Mouse (Mus musculus): ENCODE measurements around the gene Trim24.

DNA sequence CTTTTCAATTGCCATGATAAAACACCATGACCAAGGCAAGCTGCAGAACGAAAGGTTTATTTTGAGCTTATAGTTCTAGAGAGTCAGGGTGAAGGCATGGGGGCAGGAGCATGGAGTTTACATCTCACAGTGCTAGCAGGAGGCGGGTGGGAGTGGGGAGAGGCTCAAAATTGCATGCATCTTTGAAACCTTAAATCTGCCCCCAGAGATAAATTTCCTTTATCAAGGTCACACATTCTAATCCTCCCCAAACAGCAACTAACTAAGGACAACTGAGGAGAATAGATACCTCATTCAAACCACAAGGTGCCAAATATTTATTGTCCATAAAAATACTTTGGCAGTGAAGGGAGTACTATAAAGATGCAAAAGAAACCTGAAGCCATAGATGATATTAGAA, 19.3 kb upstream of the Trim24 start:
- no peak for TF ChIP-seq HCFC1 (IDR thresholded peaks at IDR 0.05; ENCODE audit: borderline replicate concordance, insufficient read depth, low read length)
- TF ChIP-seq ZNF384 (IDR thresholded peaks at IDR 0.05; ENCODE audit: low read depth, low read length): no peak
- TF ChIP-seq ZC3H11A (IDR thresholded peaks at IDR 0.05; ENCODE audit: borderline replicate concordance, low read depth, low read length): no peak

Data from ES-E14 (cell line).